Mouse (Mus musculus) kidney, embryonic 16.5 days (tissue): ENCODE measurements around the gene Pomt1. TPM values are rescaled to one million over a fixed set of nuclear protein-coding genes. Genes with fewer than 3 reads are reported as not detected.

Experiments used
- ATAC-seq: fragments of 200-750 bp; cut with Nextera tagmentation; 2 replicates; pipeline ENCODE4 v1.8.0; 2017; ENCODE audit warnings: moderate TSS enrichment; ENCODE audit not compliant: low FRiP score, low TSS enrichment
- H3K27ac ChIP-seq: fragments of 300-500 bp; sonication (generic); 2 replicates; pipeline ENCODE4 v1.5.1; 2014; ENCODE audit warnings: low read length
- H3K27me3 ChIP-seq: fragments of 300-500 bp; sonication (generic); 2 replicates; pipeline ENCODE4 v1.6.1; 2014; ENCODE audit warnings: low read length, control low read depth, mixed read lengths; ENCODE audit not compliant: insufficient read depth
- H3K36me3 ChIP-seq: fragments of 300-500 bp; sonication (generic); 2 replicates; pipeline ENCODE4 v1.6.1; 2014; ENCODE audit warnings: low read length, control low read depth, mixed read lengths; ENCODE audit not compliant: insufficient read depth
- H3K4me1 ChIP-seq: fragments of 300-500 bp; sonication (generic); 2 replicates; pipeline ENCODE4 v1.6.1; 2014; ENCODE audit warnings: low read length, control low read depth, mixed read lengths; ENCODE audit not compliant: insufficient read depth
- H3K4me2 ChIP-seq: fragments of 300-500 bp; sonication (generic); replicated peaks from 2 replicates; pipeline ENCODE4 v1.6.1; 2014; ENCODE audit warnings: low read depth, low read length
- H3K4me3 ChIP-seq: fragments of 300-500 bp; sonication (generic); 2 replicates; pipeline ENCODE4 v1.5.1; 2014; ENCODE audit warnings: mild to moderate bottlenecking, low read length
- H3K9ac ChIP-seq: fragments of 300-500 bp; sonication (generic); replicated peaks from 2 replicates; pipeline ENCODE4 v1.6.1; 2014; ENCODE audit warnings: low read length
- H3K9me3 ChIP-seq: fragments of 300-500 bp; sonication (generic); 2 replicates; pipeline ENCODE4 v1.6.1; 2016; ENCODE audit warnings: low read length, control low read depth
- WGBS: fragments of 180-500 bp; shearing (Covaris S2); extraction: QIAGEN DNeasy Blood & Tissue Kit; methylation state at CpG from one replicate; pipeline ENCODE4 v1.1.7; 2014; 5-methylcytosine and 5-hydroxymethylcytosine counted together
- polyA plus RNA-seq: library from polyadenylated mRNA; unstranded; fragments of >200 nt; fragmentation: Nextera tagmentation; extraction: Ambion mirVana; gene quantifications from 2 replicates; pipeline ENCODE4 v1.2.1, GENCODE M21; 2015

Pomt1 gene
- polyA plus RNA-seq, 1 experiment from 2014 or later: 31.6 TPM

GRCm38 (mm10) chr2:32201527-32201926 lies 34.9 kb upstream of the Pomt1 start:
- no peak for ATAC-seq
- Histone ChIP-seq H3K27me3 (no peaks in the 10 kb centered on the region), H3K9me3 (no peaks in the 10 kb centered on the region), H3K36me3 (peaks cover 96% of the 10 kb centered on the region), H3K27ac (no peak overlapping the region), H3K9ac (no peak overlapping the region), H3K4me2 (no peak overlapping the region), H3K4me3 (no peak overlapping the region), H3K4me1 (no peaks in the 10 kb centered on the region)
- 73% methylated on average over 7 of the region's 7 CpGs for WGBS

- H3K36me3 ChIP-seq: peaks cover 96% of the 10 kb centered on the region
- ATAC-seq: no peak
- 96% methylated on average over 13 of the region's 13 CpGs for WGBS
- H3K27ac ChIP-seq: no peak overlapping the region
- H3K9ac ChIP-seq: no peak overlapping the region
- no peaks in the 10 kb centered on the region for H3K9me3 ChIP-seq
- H3K4me1 ChIP-seq: no peaks in the 10 kb centered on the region
- H3K27me3 ChIP-seq: no peaks in the 10 kb centered on the region
- no peak overlapping the region for H3K4me3 ChIP-seq
- H3K4me2 ChIP-seq: no peak overlapping the region
Measured at GRCm38 (mm10) chr2:32203853-32204252, 32.5 kb upstream of the Pomt1 start.

GRCm38 (mm10) chr2:32207682-32208081 lies 28.7 kb upstream of the Pomt1 start:
- Histone ChIP-seq H3K27ac (no peak overlapping the region), H3K9me3 (no peaks in the 10 kb centered on the region), H3K4me1 (no peaks in the 10 kb centered on the region), H3K9ac (no peak overlapping the region), H3K4me3 (no peak overlapping the region), H3K36me3 (peaks cover 97% of the 10 kb centered on the region), H3K27me3 (no peaks in the 10 kb centered on the region), H3K4me2 (no peak overlapping the region)
- 94% methylated on average over 1 of the region's 1 CpGs for WGBS
- 0 out of 2 replicates have a peak, but pooled peaks have one; percentile 51 for ATAC-seq

GRCm38 (mm10) chr2:32211689-32212088 lies 24.7 kb upstream of the Pomt1 start:
- H3K36me3 ChIP-seq: peaks cover 99% of the 10 kb centered on the region
- no peak overlapping the region for H3K9ac ChIP-seq
- no peaks in the 10 kb centered on the region for H3K9me3 ChIP-seq
- no peak overlapping the region for H3K4me3 ChIP-seq
- no peak overlapping the region for H3K27ac ChIP-seq
- H3K27me3 ChIP-seq: no peaks in the 10 kb centered on the region
- H3K4me1 ChIP-seq: no peaks in the 10 kb centered on the region
- no peak overlapping the region for H3K4me2 ChIP-seq
- no peak for ATAC-seq
- 91% methylated on average over 8 of the region's 8 CpGs for WGBS

GRCm38 (mm10) chr2:32213000-32213399 lies 23.4 kb upstream of the Pomt1 start:
- ATAC-seq: no peak
- Histone ChIP-seq H3K9me3 (no peaks in the 10 kb centered on the region), H3K27ac (no peak overlapping the region), H3K4me3 (no peak overlapping the region), H3K27me3 (no peaks in the 10 kb centered on the region), H3K36me3 (peaks cover 99% of the 10 kb centered on the region), H3K4me2 (no peak overlapping the region), H3K9ac (no peak overlapping the region), H3K4me1 (no peaks in the 10 kb centered on the region)
- 70% methylated on average over 10 of the region's 10 CpGs for WGBS

- Histone ChIP-seq H3K27ac (no peak overlapping the region), H3K4me1 (no peaks in the 10 kb centered on the region), H3K9me3 (no peaks in the 10 kb centered on the region), H3K27me3 (no peaks in the 10 kb centered on the region), H3K4me2 (no peak overlapping the region), H3K4me3 (no peak overlapping the region), H3K36me3 (peaks cover 100% of the 10 kb centered on the region), H3K9ac (no peak overlapping the region)
- no peak for ATAC-seq
- WGBS: 91% methylated on average over 10 of the region's 10 CpGs
Measured at GRCm38 (mm10) chr2:32215576-32215975, 20.8 kb upstream of the Pomt1 start.

- 84% methylated on average over 10 of the region's 10 CpGs for WGBS
- Histone ChIP-seq H3K9ac (no peak overlapping the region), H3K36me3 (peaks cover 100% of the 10 kb centered on the region), H3K4me1 (no peaks in the 10 kb centered on the region), H3K27me3 (no peaks in the 10 kb centered on the region), H3K27ac (no peak overlapping the region), H3K4me3 (no peak overlapping the region), H3K4me2 (no peak overlapping the region), H3K9me3 (no peaks in the 10 kb centered on the region)
- no peak for ATAC-seq
Measured at GRCm38 (mm10) chr2:32216506-32216905, 19.9 kb upstream of the Pomt1 start.

GRCm38 (mm10) chr2:32217656-32218055 lies 18.7 kb upstream of the Pomt1 start:
- WGBS: 93% methylated on average over 8 of the region's 8 CpGs
- Histone ChIP-seq H3K36me3 (peaks cover 99% of the 10 kb centered on the region), H3K4me1 (no peaks in the 10 kb centered on the region), H3K9me3 (no peaks in the 10 kb centered on the region), H3K4me3 (no peak overlapping the region), H3K9ac (no peak overlapping the region), H3K27ac (no peak overlapping the region), H3K27me3 (no peaks in the 10 kb centered on the region), H3K4me2 (no peak overlapping the region)
- no peak for ATAC-seq

GRCm38 (mm10) chr2:32218113-32218512 lies 18.3 kb upstream of the Pomt1 start:
- no peak for ATAC-seq
- Histone ChIP-seq H3K27ac (no peak overlapping the region), H3K9ac (no peak overlapping the region), H3K4me1 (no peaks in the 10 kb centered on the region), H3K27me3 (no peaks in the 10 kb centered on the region), H3K4me3 (no peak overlapping the region), H3K4me2 (no peak overlapping the region), H3K36me3 (peaks cover 99% of the 10 kb centered on the region), H3K9me3 (no peaks in the 10 kb centered on the region)
- WGBS: 92% methylated on average over 5 of the region's 5 CpGs

- H3K9me3 ChIP-seq: no peaks in the 10 kb centered on the region
- H3K4me1 ChIP-seq: no peaks in the 10 kb centered on the region
- H3K4me2 ChIP-seq: no peak overlapping the region
- no peak overlapping the region for H3K27ac ChIP-seq
- WGBS: 88% methylated on average over 11 of the region's 11 CpGs
- no peak overlapping the region for H3K4me3 ChIP-seq
- ATAC-seq: no peak
- H3K36me3 ChIP-seq: peaks cover 99% of the 10 kb centered on the region
- H3K27me3 ChIP-seq: no peaks in the 10 kb centered on the region
- H3K9ac ChIP-seq: no peak overlapping the region
Measured at GRCm38 (mm10) chr2:32218541-32219334, 17.7 kb upstream of the Pomt1 start.
